17 mouse cellular contexts compared by ENCODE assay signal in the genomic region with DNA sequence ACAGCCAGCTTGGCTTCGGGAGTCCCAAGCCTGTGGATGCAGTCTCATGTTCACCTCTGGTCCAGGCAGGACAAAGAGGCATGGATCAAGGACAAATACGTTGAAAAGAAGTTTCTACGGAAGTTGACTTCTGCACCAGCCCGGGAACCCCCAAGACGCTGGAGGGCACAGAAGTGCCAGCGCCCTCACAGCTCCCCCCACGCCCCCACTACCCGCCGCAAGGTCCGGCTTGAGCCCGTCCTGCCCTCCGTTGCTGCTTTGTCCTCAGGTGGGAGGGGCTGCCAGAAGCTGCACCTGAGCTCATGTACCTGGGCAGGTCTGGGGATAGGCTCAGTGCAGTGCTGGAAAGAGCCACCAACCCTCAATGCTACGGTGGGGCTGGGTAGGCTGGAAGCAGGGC. TPM values are rescaled to one million over a fixed set of nuclear protein-coding genes. Genes with fewer than 3 reads are reported as not detected.
DNase-seq lines count a peak whose midpoint lies in the region; ATAC-seq and TF ChIP-seq lines count a peak whose summit lies in the region.
"Had no signal": no experiment of that assay in that cellular context is flagged by ENCODE, and none has a peak within 500 bp of the region (broad histone marks: within the 10 kb centered on the region; RNA-seq: fewer than 3 reads in every experiment).

No protein-coding gene starts in this region.

- H3K27me3 ChIP-seq in kidney, embryonic 14.5 days (ENCODE audit: control insufficient read depth, insufficient read depth, low read length) = no peaks in the 10 kb centered on the region
- no peaks in the 10 kb centered on the region for H3K27me3 ChIP-seq in lung, postnatal 0 days (replicated peaks; ENCODE audit: insufficient read depth, low read length)
- H3K27me3 ChIP-seq in midbrain, postnatal 0 days (ENCODE audit: insufficient read depth, low read length) = no peaks in the 10 kb centered on the region
- H3K27me3 ChIP-seq: forebrain, embryonic 12.5 days; heart, embryonic 12.5 days; hindbrain, embryonic 13.5 days had no signal

- H3K9me3 ChIP-seq in kidney, embryonic 14.5 days (ENCODE audit: control insufficient read depth, low read length) = no peaks in the 10 kb centered on the region
- H3K9me3 ChIP-seq in lung, postnatal 0 days (ENCODE audit: low read length) = no peaks in the 10 kb centered on the region
- no peaks in the 10 kb centered on the region for H3K9me3 ChIP-seq in midbrain, postnatal 0 days (ENCODE audit: low read length)
- H3K9me3 ChIP-seq: forebrain, embryonic 12.5 days; heart, embryonic 12.5 days; hindbrain, embryonic 13.5 days; midbrain, embryonic 10.5 days had no signal

- H3K4me3 ChIP-seq in kidney, embryonic 14.5 days (ENCODE audit: low read length) = no peak overlapping the region
- H3K4me3 ChIP-seq in lung, postnatal 0 days (ENCODE audit: low read depth, low read length) = no peak overlapping the region
- no peak overlapping the region for H3K4me3 ChIP-seq in midbrain, postnatal 0 days (ENCODE audit: low read depth, low read length)
- H3K4me3 ChIP-seq: forebrain, embryonic 12.5 days; heart, embryonic 12.5 days; hindbrain, embryonic 13.5 days; midbrain, embryonic 10.5 days had no signal

- H3K36me3 ChIP-seq in kidney, embryonic 14.5 days (ENCODE audit: control insufficient read depth, insufficient read depth, low read length) = peaks cover 54% of the 10 kb centered on the region
- peaks cover 37% of the 10 kb centered on the region for H3K36me3 ChIP-seq in lung, postnatal 0 days (ENCODE audit: insufficient read depth, low read length)
- H3K36me3 ChIP-seq in midbrain, postnatal 0 days (ENCODE audit: insufficient read depth, low read length) = peaks cover 81% of the 10 kb centered on the region

- ATAC-seq in kidney, embryonic 14.5 days (ENCODE audit: low FRiP score, low TSS enrichment) = no peak
- ATAC-seq in lung, postnatal 0 days = no peak
- no peak for ATAC-seq in midbrain, postnatal 0 days (ENCODE audit: low FRiP score)
- ATAC-seq: inflammation-experienced regulatory T-cells, adult 6 months had no signal

- DNase-seq in cerebellum, postnatal 25 days = peak; percentile 4 to 20
- no peak for DNase-seq in cerebellum, adult 9-11 months
- DNase-seq in kidney, postnatal 10 days = peak; percentile 10
- peak; percentile 4 for DNase-seq in lung, postnatal 10 days
- DNase-seq in lung, postnatal 0 days (ENCODE audit: low spot score) = no peak
- peak; percentile 0 to 19 for DNase-seq in cerebellum, postnatal 4 days (ENCODE audit: low spot score in 2 of 2)
- DNase-seq in midbrain, postnatal 0 days (ENCODE audit: low spot score) = no peak
- DNase-seq: kidney, adult 8-10 months; retina, postnatal 1 day; spleen, adult 18-20 months had no signal

- H3K27ac ChIP-seq in kidney, embryonic 14.5 days (ENCODE audit: low read depth, low read length) = no peak overlapping the region
- no peak overlapping the region for H3K27ac ChIP-seq in lung, postnatal 0 days (ENCODE audit: low read length)
- H3K27ac ChIP-seq in midbrain, postnatal 0 days (ENCODE audit: low read depth, low read length) = no peak overlapping the region
- H3K27ac ChIP-seq: forebrain, embryonic 12.5 days; hindbrain, embryonic 13.5 days; macrophage; midbrain, embryonic 10.5 days had no signal

- H3K4me2 ChIP-seq in kidney, embryonic 14.5 days (replicated peaks; ENCODE audit: low read depth, low read length) = no peak overlapping the region
- H3K4me2 ChIP-seq in lung, postnatal 0 days (replicated peaks; ENCODE audit: low read depth, low read length) = no peak overlapping the region
- no peak overlapping the region for H3K4me2 ChIP-seq in midbrain, postnatal 0 days (ENCODE audit: low read depth, low read length, poor library complexity, severe bottlenecking)
- H3K4me2 ChIP-seq: forebrain, embryonic 12.5 days; heart, embryonic 12.5 days; hindbrain, embryonic 13.5 days had no signal

- H3K9ac ChIP-seq in kidney, embryonic 14.5 days (ENCODE audit: low read depth, low read length) = no peak overlapping the region
- H3K9ac ChIP-seq in lung, postnatal 0 days (replicated peaks; ENCODE audit: low read depth) = no peak overlapping the region
- no peak overlapping the region for H3K9ac ChIP-seq in midbrain, postnatal 0 days (replicated peaks; ENCODE audit: low read length, poor library complexity, severe bottlenecking)
- H3K9ac ChIP-seq: forebrain, embryonic 12.5 days; heart, embryonic 12.5 days; hindbrain, embryonic 13.5 days had no signal

- TF ChIP-seq EP300 in lung, postnatal 0 days (IDR thresholded peaks at IDR 0.05) = no peak

- TF ChIP-seq CTCF in lung, postnatal 0 days (IDR thresholded peaks at IDR 0.05) = no peak
- TF ChIP-seq CTCF in midbrain, postnatal 0 days (IDR thresholded peaks at IDR 0.05) = no peak

- WGBS in kidney, embryonic 14.5 days = 95% methylated on average over 13 of the region's 13 CpGs
- WGBS in lung, postnatal 0 days = 96% methylated on average over 12 of the region's 13 CpGs
- 97% methylated on average over 13 of the region's 13 CpGs for WGBS in midbrain, postnatal 0 days

- no peaks in the 10 kb centered on the region for H3K4me1 ChIP-seq in kidney, embryonic 14.5 days (ENCODE audit: control insufficient read depth, insufficient read depth, low read length)
- H3K4me1 ChIP-seq in lung, postnatal 0 days (ENCODE audit: insufficient read depth, low read depth, low read length) = no peaks in the 10 kb centered on the region
- no peaks in the 10 kb centered on the region for H3K4me1 ChIP-seq in midbrain, postnatal 0 days (ENCODE audit: insufficient read depth, low read length)
- H3K4me1 ChIP-seq: forebrain, embryonic 12.5 days; hindbrain, embryonic 13.5 days; midbrain, embryonic 10.5 days had no signal

RNA-seq across cellular contexts. Expression of a gene that starts 11.6 kb away (rescaled TPM):
- 10.3 and 15.5 TPM in 2 replicates for polyA plus RNA-seq in kidney, embryonic 14.5 days (2014; fragmentation: Nextera tagmentation; extraction: Ambion mirVana)
- polyA plus RNA-seq in lung, postnatal 0 days (2015; fragmentation: Nextera tagmentation; extraction: Ambion mirVana) = 12.7 and 13.4 TPM in 2 replicates
- total RNA-seq in midbrain, postnatal 0 days (2014; rRNA removed) = 82.6 and 99.3 TPM in 2 replicates
- 63.3 and 64.5 TPM in 2 replicates for polyA plus RNA-seq in midbrain, postnatal 0 days (2015; fragmentation: Nextera tagmentation; extraction: Ambion mirVana)

RNA-seq across cellular contexts. Expression of a gene that starts 11.7 kb away (rescaled TPM):
- polyA plus RNA-seq in kidney, embryonic 14.5 days (2014; fragmentation: Nextera tagmentation; extraction: Ambion mirVana) = 41.4 and 50.5 TPM in 2 replicates
- 29.3 and 29.9 TPM in 2 replicates for polyA plus RNA-seq in lung, postnatal 0 days (2015; fragmentation: Nextera tagmentation; extraction: Ambion mirVana)
- 71.9 and 95.9 TPM in 2 replicates for total RNA-seq in midbrain, postnatal 0 days (2014; rRNA removed)
- 54.3 and 54.5 TPM in 2 replicates for polyA plus RNA-seq in midbrain, postnatal 0 days (2015; fragmentation: Nextera tagmentation; extraction: Ambion mirVana)

RNA-seq across cellular contexts. Expression of a gene that starts 33.9 kb away (rescaled TPM):
- polyA plus RNA-seq in kidney, embryonic 14.5 days (2014; fragmentation: Nextera tagmentation; extraction: Ambion mirVana) = 73.1 and 74.6 TPM in 2 replicates
- polyA plus RNA-seq in lung, postnatal 0 days (2015; fragmentation: Nextera tagmentation; extraction: Ambion mirVana) = 31.7 and 34.8 TPM in 2 replicates
- 45.0 and 56.0 TPM in 2 replicates for total RNA-seq in midbrain, postnatal 0 days (2014; rRNA removed)
- 53.6 and 56.0 TPM in 2 replicates for polyA plus RNA-seq in midbrain, postnatal 0 days (2015; fragmentation: Nextera tagmentation; extraction: Ambion mirVana)

RNA-seq across cellular contexts. Expression of a gene that starts 34.0 kb away (rescaled TPM):
- 11.1 and 18.8 TPM in 2 replicates for polyA plus RNA-seq in kidney, embryonic 14.5 days (2014; fragmentation: Nextera tagmentation; extraction: Ambion mirVana)
- 10.8 and 13.8 TPM in 2 replicates for polyA plus RNA-seq in lung, postnatal 0 days (2015; fragmentation: Nextera tagmentation; extraction: Ambion mirVana)
- 35.3 and 43.7 TPM in 2 replicates for total RNA-seq in midbrain, postnatal 0 days (2014; rRNA removed)
- polyA plus RNA-seq in midbrain, postnatal 0 days (2015; fragmentation: Nextera tagmentation; extraction: Ambion mirVana) = 27.3 and 32.1 TPM in 2 replicates

RNA-seq across cellular contexts. Expression of a gene that starts 40.1 kb away (rescaled TPM):
- polyA plus RNA-seq in kidney, embryonic 14.5 days (2014; fragmentation: Nextera tagmentation; extraction: Ambion mirVana) = 0.14 and 0.38 TPM in 2 replicates
- polyA plus RNA-seq in lung, postnatal 0 days (2015; fragmentation: Nextera tagmentation; extraction: Ambion mirVana) = 0.19 and 0.25 TPM in 2 replicates
- 0.38 and 1.2 TPM in 2 replicates for total RNA-seq in midbrain, postnatal 0 days (2014; rRNA removed)
- 0.12 and 0.22 TPM in 2 replicates for polyA plus RNA-seq in midbrain, postnatal 0 days (2015; fragmentation: Nextera tagmentation; extraction: Ambion mirVana)

Comparison
In these comparisons a context has a peak if more than half of its experiments do, and no peak if none do; other contexts are left out.
1. DNase-seq: peak in cerebellum, postnatal 25 days (2 of 2), kidney, postnatal 10 days (single experiment), lung, postnatal 10 days (single experiment) and cerebellum, postnatal 4 days (2 of 2); none in cerebellum, adult 9-11 months (single experiment), lung, postnatal 0 days (single experiment) and midbrain, postnatal 0 days (single experiment).